Mouse (Mus musculus) common myeloid progenitor, adult 5-6 weeks (primary cell): ENCODE data around the gene Mgmt. TPM values are rescaled to one million over a fixed set of nuclear protein-coding genes. Genes with fewer than 3 reads are reported as not detected.

ENCODE experiments used
- ATAC-seq: replicated peaks from 2 replicates; pipeline ENCODE4 v1.8.0; 2016; ENCODE audit warnings: low read depth, mild to moderate bottlenecking, moderate TSS enrichment, inconsistent platforms; ENCODE audit not compliant: poor library complexity, severe bottlenecking
- total RNA-seq: library from RNA; stranded (forward); fragments of 200-1000, 187-1606 nt; gene quantifications from 2 replicates; pipeline ENCODE4 v1.2.3, GENCODE M21; 2017

Gene Mgmt
- total RNA-seq, 1 experiment from 2014 or later: 4.9 TPM

DNA sequence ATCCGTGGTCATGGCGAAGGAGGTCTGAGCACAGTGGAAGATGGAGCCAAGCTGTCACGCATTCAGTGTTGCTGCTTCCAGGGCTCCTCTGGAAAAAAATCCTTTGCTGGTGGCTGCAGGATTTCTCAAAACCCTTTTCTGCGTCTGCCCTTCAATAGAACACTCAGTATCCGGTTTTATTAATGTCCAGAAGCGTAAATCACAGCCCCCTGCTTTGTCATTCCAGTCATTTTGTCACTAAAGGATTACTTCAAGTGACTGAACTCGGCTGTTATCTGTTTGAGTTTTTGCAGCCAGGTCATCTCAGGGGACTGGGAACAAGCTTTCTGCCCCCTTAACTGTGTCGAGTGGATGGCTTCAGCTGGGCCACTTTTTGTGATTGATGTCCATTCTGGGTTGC, 146.2 kb downstream of the Mgmt start:
- ATAC-seq: no peak

DNA sequence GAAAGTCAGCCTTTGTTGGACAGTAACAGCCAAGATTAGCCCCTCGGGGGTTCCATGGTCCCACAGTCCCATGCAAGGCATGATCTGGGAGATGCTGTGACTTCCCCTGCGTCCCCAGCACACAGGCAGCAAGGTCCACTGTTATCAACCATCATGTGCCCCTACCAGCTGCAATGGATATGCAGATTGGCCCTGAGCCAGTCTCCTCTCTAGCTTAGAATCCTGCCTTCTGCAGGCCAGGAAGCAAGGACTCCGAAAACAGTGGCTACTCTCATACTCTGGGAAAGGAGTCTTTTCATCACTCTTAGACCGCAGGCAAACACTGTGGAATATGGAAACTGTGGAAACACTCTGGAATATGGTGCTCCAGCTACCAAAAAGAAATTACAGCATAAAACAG, 152.5 kb downstream of the Mgmt start:
- no peak for ATAC-seq

DNA sequence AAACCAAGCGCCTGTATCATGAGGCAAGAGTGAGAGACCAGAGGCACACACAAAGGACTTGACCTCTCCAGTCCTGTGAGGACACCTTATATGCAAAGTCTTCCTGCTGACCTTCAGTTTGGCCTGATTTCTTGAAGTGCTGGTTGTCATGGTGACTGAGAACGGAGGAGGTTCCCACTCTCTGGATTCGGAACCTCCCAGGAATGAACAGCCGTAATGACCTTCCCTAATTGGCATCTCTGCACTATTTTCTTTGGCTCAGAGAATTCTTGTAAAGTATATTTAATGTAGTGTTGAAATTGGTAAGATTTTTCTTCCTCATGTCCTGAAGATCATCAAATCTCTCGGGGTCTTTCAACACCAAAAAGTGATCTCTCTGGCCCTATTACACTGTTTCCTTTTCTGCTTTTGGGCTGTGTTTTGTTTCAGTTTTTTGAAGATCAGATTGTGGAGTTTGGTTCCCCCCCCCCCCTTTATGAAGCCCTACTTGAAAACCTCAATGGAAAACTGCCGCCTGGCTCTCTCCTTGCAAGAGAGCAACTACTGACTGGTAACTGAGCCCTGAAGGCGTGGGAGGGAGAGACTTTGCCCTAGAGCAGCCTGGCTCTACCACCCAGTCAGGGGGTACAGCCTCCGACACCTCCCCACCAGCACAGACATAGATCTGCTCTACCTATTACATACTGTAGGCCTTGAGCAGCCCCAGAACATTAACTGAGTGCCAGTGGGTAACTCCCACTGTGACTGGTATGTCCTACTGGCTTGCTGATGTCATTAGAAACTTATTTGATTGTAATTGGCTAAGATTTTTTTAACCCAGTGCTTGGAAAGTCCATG, 153.9 kb downstream of the Mgmt start:
- no peak for ATAC-seq

DNA sequence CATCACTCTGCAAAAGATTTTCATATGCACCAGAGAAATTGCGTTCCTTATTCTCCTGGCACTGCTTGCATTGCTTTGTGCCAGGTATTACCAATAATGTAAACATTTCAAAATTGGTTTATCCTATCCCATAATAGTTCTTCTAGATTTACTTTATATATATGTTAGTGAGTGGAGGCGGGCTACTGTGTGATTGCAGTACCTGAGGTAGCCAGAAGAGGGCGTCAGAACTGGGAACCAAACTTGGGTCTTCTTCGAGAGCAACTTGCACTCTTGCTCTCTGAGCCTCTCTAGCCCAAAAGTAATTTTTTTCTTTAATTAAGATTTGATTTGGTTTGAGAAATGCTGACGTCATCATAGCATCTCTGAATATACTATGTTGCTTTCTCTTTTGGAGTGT, 159.9 kb downstream of the Mgmt start:
- ATAC-seq: no peak

DNA sequence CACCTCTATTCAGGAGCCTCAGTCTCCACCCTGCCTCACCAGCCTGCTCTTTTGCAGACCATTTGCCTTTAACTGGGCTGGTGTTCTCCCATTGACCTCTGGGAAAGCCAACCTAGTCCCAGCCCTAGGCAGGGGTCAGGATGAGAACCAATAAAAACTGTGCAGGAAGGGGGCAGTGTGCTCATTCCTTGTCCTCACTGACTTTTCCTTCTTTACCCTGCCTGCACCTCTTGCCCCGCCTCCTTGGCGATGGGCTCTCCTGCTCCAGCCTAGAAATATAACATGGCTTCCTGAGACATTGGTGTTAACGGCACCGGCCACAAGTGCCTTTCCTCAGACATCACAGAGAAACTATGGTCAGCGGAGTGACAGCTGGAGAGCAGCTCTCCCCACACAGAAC, 161.7 kb downstream of the Mgmt start:
- ATAC-seq: no peak

DNA sequence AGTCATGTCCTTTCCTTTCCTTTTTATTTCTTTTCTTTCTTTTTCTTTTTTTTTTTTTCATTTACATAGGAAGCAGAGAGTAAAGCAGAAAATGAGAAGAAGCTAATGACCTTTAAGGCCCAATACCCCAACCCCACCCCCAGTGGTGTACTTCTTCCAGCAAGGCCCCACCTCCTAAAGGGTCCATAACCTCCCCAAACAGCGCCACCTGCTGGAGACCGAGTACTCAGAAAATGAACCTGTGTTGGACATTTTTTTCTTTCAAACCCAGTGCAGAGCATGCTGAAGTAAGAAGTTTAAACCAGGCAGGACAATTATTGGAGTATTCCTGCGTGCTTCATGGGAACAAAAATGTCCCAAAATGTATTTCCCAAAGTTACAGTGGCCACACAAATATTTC, 166.1 kb downstream of the Mgmt start:
- no peak for ATAC-seq

DNA sequence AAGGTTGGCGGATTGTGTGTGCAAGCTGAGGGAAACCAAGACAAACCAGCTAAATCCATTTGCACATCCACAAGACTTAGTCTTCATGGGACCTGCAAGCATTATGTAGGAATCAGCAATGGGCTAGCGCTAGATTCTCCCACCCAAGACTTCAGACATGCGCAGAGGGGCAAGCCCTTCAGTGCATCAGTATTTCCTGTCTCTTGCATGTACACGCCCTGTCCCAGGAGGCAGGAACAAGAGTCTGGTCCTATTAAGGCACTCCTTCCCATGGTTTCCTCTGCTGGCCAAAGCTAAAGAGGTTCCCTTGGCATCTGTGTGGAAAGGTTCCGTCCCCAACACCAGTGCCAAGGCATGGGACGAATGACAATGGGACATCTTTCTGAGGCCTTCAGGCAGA, 166.7 kb downstream of the Mgmt start:
- no peak for ATAC-seq

DNA sequence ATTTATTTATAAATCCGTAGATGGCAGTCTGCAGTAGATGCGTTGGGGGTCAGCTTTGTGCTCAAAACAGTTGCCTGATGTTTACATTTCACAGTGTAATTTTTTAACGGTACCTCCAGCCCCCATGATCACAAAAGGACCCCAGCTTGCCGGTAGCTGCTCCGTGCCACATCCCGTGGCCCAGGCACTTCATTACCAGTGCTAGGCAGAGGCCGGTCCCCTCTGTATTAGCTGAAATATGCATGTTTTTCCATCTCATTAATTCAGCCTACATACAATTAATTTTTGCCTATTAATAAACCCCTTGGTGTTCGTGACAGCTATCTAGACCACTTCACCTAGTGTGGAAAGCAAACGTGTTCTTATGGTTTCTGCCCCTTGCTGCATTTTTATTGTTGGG, 169.8 kb downstream of the Mgmt start:
- no peak for ATAC-seq

DNA sequence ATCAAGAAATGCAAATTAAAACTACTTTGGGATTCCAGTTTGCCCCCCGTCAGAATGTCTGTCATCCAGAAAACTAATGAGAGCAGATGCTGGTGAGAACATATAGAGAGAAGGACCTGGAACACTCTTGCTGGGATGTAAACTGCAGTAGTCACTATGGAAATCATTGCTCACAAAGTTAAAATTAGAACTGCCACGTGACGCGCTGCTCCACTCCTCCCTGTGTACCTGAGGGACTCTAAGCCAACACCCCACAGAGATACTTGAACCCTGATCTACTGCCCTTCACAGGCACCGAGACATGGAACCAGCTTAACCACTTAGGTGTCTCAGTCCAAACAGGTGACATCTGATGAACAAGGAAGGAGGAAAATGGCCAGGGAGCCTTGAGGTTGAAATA, 171.0 kb downstream of the Mgmt start:
- no peak for ATAC-seq

DNA sequence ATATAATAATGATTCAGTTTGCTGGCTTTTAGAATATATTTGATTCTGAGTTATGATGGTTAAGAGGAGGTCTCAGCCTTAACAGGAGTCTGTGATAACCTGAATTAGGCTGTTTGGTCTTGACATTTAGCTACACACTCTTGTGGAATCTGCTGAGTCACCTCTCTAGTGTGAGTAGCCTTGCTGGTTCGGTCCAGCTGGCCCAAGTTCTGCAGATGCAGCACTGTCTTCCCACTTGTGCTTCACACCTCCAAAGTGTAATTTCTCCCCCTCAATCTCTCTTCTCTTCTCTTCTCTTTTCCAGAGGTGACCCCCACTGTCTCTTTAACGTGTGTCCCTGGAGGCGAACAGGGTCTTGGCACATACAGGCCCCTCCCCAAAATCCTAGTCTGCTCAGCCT, 171.8 kb downstream of the Mgmt start:
- ATAC-seq: no peak

DNA sequence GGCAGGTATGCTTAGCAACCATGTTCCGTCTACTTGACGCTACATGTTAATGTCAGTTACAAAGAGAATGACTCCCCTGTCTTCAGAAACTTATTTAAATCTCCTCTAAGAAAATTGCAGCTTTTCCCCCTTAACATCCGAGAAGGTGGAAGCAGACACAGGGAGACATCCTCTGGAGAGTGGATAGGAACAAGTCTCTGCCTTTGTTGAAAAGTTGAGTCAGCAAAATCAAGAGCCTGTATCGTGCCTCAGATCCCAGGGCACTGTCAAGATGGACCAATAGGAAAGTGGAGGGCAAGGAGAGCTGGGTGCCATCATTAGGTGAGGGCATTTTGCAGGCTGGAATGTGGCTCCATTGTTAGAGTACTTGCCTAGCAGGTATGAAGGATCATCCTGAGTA, 172.6 kb downstream of the Mgmt start:
- no peak for ATAC-seq

DNA sequence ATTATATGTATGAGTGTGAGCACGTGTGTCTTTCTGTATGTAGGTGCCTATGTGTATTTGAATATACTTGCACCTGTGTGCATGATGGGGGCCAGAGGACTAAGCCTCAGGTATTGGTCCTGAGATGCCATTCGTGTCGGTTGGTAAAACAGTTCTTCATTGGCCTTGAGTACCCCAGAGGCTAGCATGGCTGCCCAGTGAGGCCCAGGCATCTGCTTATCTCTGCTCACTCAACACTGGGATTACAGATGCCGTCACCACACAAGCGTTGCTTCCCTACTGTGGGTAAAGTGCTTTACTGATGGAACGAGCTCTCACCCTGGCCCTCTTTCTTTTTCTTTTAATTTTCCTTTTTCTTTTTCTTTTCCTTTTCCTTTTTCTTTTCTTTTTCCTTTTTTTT, 173.3 kb downstream of the Mgmt start:
- no peak for ATAC-seq

DNA sequence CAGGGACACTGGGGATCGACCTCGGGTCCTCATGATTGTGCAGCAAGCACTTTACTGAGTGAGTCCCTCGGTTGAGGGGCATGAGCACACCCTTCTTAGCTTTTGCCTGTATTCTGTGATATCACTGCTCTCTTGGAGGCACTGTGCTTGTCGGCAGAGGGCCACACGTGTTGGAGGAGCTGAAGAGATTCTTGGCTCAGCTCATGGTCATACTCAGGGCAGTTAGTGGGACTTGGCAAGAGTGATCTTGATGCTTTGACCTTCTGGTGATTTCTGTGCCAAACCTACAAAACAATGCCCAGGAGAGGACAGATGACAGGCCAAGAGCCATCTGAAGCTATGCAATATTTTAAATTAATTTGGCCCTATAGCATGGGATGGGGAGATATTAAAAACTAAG, 174.4 kb downstream of the Mgmt start:
- ATAC-seq: no peak

DNA sequence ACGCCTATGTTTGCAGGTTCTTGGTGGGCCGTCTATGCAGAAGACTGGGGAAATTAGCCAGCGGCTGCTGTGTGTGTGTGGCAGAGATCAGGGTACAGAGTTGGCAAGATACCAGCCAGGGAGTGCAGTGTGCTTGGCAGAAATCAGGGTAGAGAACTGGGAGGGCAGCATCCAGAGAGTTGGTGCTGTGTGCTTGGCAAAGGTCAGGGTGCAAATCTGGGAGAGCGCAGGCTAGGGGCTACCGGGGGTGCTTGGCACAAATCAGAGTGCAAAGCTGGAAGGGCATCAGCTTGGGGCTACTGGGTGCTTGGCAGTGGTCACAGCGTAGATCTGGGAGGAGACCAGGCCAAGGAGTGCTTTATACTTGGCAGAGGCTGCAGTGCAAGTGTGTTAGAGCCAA, 175.4 kb downstream of the Mgmt start:
- ATAC-seq: no peak

DNA sequence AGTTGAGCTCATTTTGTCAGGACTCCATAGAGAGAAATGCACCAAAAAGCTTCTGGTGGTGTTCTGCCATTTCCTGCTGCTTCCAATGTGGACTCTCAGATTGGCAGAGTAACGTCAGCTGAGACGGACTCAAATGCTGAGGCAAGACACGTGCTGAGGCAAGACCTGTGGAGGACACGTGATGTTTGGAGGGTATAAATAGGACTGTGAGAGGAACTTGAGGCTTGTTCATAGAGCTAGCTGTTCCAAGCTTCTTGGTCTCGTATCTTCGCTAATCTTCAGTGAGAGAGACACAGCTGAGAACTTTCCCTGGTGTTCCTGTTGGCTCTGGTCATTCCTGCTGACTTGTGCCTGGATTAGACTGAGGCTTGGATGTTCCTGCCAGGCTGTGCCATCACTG, 176.9 kb downstream of the Mgmt start:
- ATAC-seq: no peak

DNA sequence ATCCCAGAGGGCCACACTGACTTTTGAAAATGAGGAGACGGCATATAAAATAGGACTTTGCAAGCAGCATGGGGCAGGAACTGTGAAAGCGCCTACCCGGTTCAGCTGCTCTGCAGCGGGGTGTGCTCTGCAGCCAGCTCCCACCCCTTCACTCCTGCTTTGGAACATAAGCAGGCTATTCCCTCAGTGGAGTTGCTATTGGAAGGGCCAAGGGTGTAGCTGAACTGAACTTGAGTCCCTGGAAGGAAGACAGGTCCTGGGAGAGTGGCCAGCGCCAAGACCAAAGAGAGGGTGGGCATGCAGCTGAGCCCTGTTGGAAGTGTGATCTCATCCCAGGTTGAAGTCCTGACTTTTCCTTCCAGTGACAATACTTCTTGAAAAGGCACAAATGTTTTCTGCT, 179.5 kb downstream of the Mgmt start:
- ATAC-seq: no peak

DNA sequence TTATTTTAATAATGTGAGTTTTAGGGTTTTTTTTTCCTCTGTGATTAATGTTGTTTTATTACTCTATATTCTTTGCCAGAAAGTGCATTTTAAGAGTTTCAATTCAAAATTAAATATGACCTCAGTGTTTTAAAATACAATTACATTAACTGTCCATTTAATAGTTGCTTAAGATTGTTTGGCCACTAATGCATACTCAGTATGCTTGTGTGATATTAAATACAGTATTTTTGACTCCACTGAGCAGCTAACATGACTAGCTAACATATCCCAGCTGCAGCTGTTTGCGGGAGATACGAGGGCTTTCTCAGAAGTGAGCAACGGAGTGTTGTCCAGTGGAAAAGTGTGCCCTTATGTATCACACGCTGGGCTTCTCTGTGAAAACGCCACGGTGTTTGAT, 179.9 kb downstream of the Mgmt start:
- ATAC-seq: no peak

DNA sequence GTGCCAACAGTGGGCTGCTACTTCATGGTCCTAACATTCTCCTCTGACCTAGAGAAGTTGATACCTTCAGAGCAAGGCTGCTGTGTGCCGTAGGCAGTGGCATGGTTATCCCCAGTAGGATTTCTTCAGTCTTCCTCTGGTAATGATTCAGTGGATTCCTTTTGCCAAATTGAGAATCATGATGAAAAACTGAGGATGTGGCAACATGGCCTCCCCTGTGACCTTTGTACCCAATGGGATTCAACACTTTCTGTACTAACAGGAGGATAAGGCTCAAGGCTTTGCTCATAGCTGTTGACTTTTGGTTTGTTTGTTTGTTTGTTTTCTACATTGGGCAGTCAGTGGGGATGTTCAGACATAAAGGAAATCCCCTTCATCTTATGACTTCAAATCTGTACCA, 180.9 kb downstream of the Mgmt start:
- ATAC-seq: no peak

DNA sequence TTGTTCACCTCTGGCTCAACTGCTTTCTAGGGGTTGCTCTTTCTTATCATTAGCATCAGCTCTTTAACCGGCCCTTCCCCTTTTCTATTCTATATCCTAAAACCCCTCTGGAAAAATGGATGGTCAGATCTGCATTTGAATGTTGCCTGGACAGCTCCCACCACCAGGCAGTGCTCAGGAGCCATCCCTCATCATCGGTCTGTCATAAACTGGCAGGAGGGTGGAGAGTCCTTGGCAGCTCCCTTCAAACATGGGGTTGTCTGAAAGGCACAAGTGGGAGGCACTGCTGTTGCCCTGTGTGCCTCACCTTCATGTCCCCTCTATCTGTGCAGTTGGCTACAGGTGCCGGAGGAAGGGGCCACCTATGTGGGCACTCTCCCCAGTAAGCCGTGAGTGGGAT, 185.8 kb downstream of the Mgmt start:
- no peak for ATAC-seq

DNA sequence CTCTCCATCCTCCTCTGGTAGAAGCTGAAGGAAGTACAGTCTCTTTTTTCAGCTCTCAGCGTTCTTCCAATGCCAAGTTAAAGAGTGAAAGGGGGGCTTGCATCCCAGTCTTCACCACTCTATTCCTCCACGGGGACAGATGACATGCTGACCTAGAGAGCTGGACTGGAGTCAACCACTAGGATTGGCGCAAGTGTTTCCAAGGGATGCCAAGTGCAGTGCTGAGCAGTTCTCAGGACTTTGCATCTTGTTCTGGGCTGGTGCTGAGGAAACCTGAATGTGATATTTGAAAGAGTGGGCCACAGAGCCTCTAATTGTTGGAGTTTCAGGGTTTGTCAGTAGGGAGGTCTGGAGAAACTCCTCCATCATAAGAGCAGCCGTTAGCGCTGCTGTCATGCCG, 187.8 kb downstream of the Mgmt start:
- no peak for ATAC-seq

DNA sequence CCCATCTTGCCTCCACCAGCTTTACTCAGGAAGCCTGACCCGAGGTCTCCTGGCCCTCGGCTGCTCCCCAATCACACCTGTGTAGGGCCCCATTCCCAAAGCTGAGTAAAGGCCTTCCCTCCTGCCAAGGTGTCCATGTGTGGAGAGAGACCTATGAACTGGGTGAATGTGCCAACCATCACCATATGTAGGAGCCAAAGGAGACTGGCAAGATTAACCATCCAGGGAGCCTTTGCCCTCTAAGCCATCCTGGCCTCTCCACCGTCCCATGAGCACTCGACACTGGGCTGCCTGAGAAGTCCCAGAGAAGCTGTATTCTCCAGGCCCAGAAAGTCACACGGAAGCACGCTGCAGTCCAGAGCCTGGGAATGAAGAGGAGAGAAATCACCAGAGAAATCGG, 190.2 kb downstream of the Mgmt start:
- no peak for ATAC-seq

DNA sequence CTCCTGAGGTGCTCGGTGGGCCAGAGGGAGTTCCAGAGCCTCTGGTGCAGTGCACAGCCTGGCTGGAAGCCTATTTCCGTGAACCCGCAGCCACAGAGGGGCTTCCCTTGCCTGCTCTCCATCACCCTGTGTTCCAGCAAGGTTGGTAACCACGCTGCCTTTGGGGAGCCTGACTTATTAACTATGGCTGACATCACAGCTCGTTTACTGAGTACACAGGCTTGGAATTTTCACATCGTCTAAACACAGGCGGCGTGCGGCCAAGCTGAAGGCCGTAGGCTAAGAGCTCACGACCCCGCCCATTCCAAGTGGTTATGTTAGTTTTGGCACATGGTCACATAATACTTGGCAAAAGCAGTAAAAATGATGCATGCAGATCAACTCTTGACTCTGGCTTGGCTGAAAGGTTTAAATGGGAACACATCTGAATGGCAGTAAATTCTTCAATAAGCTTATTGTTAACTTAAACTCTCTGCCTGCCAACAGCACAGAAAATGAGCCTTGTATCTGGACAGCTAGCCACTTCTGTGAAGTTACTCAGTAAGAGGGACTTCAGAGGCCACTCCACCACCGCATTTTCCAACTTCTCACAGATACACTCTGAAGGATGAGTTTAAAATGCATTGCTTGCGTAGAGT, 191.7 kb downstream of the Mgmt start:
- no peak for ATAC-seq
